Mouse (Mus musculus) MEL (cell line): ENCODE results near the gene Vps13c. TPM values are rescaled to one million over a fixed set of nuclear protein-coding genes. Genes with fewer than 3 reads are reported as not detected.

Experiments
- DNase-seq: peaks from one replicate; pipeline ENCODE4 v3.0.0; 2011; ENCODE audit warnings: low read depth, low spot score
- H3K27ac ChIP-seq: 2 replicates; pipeline ENCODE4 v1.5.1; 2012; ENCODE audit warnings: low read depth, mild to moderate bottlenecking, control low read depth, low read length, moderate library complexity; ENCODE audit not compliant: control insufficient read depth
- H3K27me3 ChIP-seq, 2 experiments: fragments of 150-350 bp in 1 of 2; sonication (generic) in 1 of 2; 2 replicates each; pipeline ENCODE4 v1.6.1; 2012; ENCODE audit warnings: low read length in 2 of 2, mild to moderate bottlenecking in 2 of 2, improper control_type of control experiment in 1 of 2, moderate library complexity in 1 of 2; ENCODE audit not compliant: insufficient read depth in 2 of 2, control insufficient read depth in 1 of 2
- H3K36me3 ChIP-seq, 2 experiments: 2 replicates each; pipeline ENCODE4 v1.6.1; 2012 to 2014; ENCODE audit warnings: low read length in 2 of 2, improper control_type of control experiment in 1 of 2, inconsistent platforms in 1 of 2, mild to moderate bottlenecking in 1 of 2; ENCODE audit not compliant: insufficient read depth in 2 of 2, control insufficient read depth in 1 of 2
- H3K4me1 ChIP-seq, 2 experiments: fragments of 150-350 bp in 1 of 2; sonication (generic) in 1 of 2; 2 replicates each; pipeline ENCODE4 v1.6.1; 2012; ENCODE audit warnings: low read length in 2 of 2, improper control_type of control experiment in 1 of 2, mild to moderate bottlenecking in 1 of 2; ENCODE audit not compliant: insufficient read depth in 2 of 2, control insufficient read depth in 1 of 2
- H3K4me3 ChIP-seq, 2 experiments: fragments of 150-350 bp in 1 of 2; sonication (generic) in 1 of 2; 2 replicates each; pipeline ENCODE4 v1.5.1; 2012; ENCODE audit warnings: low read depth in 2 of 2, low read length in 2 of 2, mild to moderate bottlenecking in 2 of 2, moderate library complexity in 2 of 2, control low read depth in 1 of 2, improper control_type of control experiment in 1 of 2; ENCODE audit not compliant: control insufficient read depth in 1 of 2, insufficient read depth in 1 of 2
- H3K79me2 ChIP-seq: 2 replicates; pipeline ENCODE4 v1.6.1; 2012; ENCODE audit warnings: mild to moderate bottlenecking, low read length, moderate library complexity; ENCODE audit not compliant: control insufficient read depth, poor library complexity, insufficient read depth
- H3K9ac ChIP-seq: 2 replicates; pipeline ENCODE4 v1.6.1; 2012; ENCODE audit warnings: low read depth, mild to moderate bottlenecking, control low read depth, low read length, moderate library complexity; ENCODE audit not compliant: control insufficient read depth, poor library complexity, severe bottlenecking
- H3K9me3 ChIP-seq: fragments of 150-350 bp; sonication (generic); replicated peaks from 2 replicates; pipeline ENCODE4 v1.6.1; 2012; ENCODE audit warnings: mild to moderate bottlenecking, low read length, improper control_type of control experiment, moderate library complexity; ENCODE audit not compliant: insufficient read depth
- BHLHE40 ChIP-seq: IDR thresholded peaks from 2 replicates; pipeline ENCODE4 v1.6.1; 2012; ENCODE audit warnings: low read depth, mild to moderate bottlenecking, inconsistent platforms, low read length, improper control_type of control experiment, borderline replicate concordance
- CHD1 ChIP-seq: IDR thresholded peaks from 2 replicates; pipeline ENCODE4 v1.6.1; 2012; ENCODE audit warnings: low read depth, mild to moderate bottlenecking, inconsistent platforms, low read length, improper control_type of control experiment
- CHD2 ChIP-seq: IDR thresholded peaks from 2 replicates; pipeline ENCODE4 v1.6.1; 2011; ENCODE audit warnings: low read length, improper control_type of control experiment
- CTCF ChIP-seq, 3 experiments: IDR thresholded peaks in 2 of 3; conservative IDR thresholded peaks in 1 of 3; 2 replicates each; pipeline ENCODE4 v1.5.1; 2011 to 2012; ENCODE audit warnings: low read length in 3 of 3, low read depth in 2 of 3, mild to moderate bottlenecking in 2 of 3, improper control_type of control experiment in 1 of 3, inconsistent platforms in 1 of 3, mixed read lengths in 1 of 3, moderate library complexity in 1 of 3; ENCODE audit not compliant: control insufficient read depth in 1 of 3, insufficient read depth in 1 of 3, poor library complexity in 1 of 3, severe bottlenecking in 1 of 3
- E2F4 ChIP-seq: IDR thresholded peaks from 2 replicates; pipeline ENCODE4 v1.6.1; 2011; ENCODE audit warnings: low read depth, low read length, improper control_type of control experiment, borderline replicate concordance
- ELF1 ChIP-seq: IDR thresholded peaks from 2 replicates; pipeline ENCODE4 v1.6.1; 2014; ENCODE audit warnings: low read depth, mild to moderate bottlenecking, inconsistent platforms, low read length, improper control_type of control experiment, moderate library complexity
- GABPA ChIP-seq: IDR thresholded peaks from 2 replicates; pipeline ENCODE4 v1.6.1; 2012; ENCODE audit warnings: low read depth, mild to moderate bottlenecking, inconsistent platforms, low read length, improper control_type of control experiment, moderate library complexity
- JUND ChIP-seq: IDR thresholded peaks from 2 replicates; pipeline ENCODE4 v1.6.1; 2011; ENCODE audit warnings: low read depth, mild to moderate bottlenecking, improper control_type of control experiment, low read length
- KAT2A ChIP-seq: conservative IDR thresholded peaks from 2 replicates; pipeline ENCODE4 v1.6.1; 2012; ENCODE audit warnings: low read depth, low read length, improper control_type of control experiment, inconsistent platforms
- MAX ChIP-seq: IDR thresholded peaks from 2 replicates; pipeline ENCODE4 v1.6.1; 2011; ENCODE audit warnings: low read length, improper control_type of control experiment
- MXI1 ChIP-seq: IDR thresholded peaks from 2 replicates; pipeline ENCODE4 v1.6.1; 2011; ENCODE audit warnings: mild to moderate bottlenecking, low read depth, low read length, improper control_type of control experiment
- NELFE ChIP-seq: IDR thresholded peaks from 2 replicates; pipeline ENCODE4 v1.6.1; 2011; ENCODE audit warnings: low read depth, low read length, improper control_type of control experiment
- POLR2A ChIP-seq, 2 experiments: IDR thresholded peaks; 2 replicates each; pipeline ENCODE4 v1.6.1; 2011 to 2012; ENCODE audit warnings: low read length in 2 of 2, mild to moderate bottlenecking in 2 of 2, control low read depth in 1 of 2, improper control_type of control experiment in 1 of 2, low read depth in 1 of 2, moderate library complexity in 1 of 2; ENCODE audit not compliant: control insufficient read depth in 1 of 2, insufficient read depth in 1 of 2, poor library complexity in 1 of 2
- POLR2AphosphoS2 ChIP-seq: IDR thresholded peaks from 2 replicates; pipeline ENCODE4 v1.6.1; 2011; ENCODE audit warnings: low read length, improper control_type of control experiment
- POLR2AphosphoS5 ChIP-seq: IDR thresholded peaks from 2 replicates; pipeline ENCODE4 v1.6.1; 2012; ENCODE audit warnings: low read depth, borderline replicate concordance, mild to moderate bottlenecking, inconsistent platforms, low read length, moderate library complexity, mixed read lengths
- RCOR1 ChIP-seq: IDR thresholded peaks from 2 replicates; pipeline ENCODE4 v1.6.1; 2012; ENCODE audit warnings: low read depth, mild to moderate bottlenecking, inconsistent platforms, low read length, improper control_type of control experiment
- TBP ChIP-seq: IDR thresholded peaks from 2 replicates; pipeline ENCODE4 v1.8.0; 2011; ENCODE audit warnings: low read depth, low read length, improper control_type of control experiment
- UBTF ChIP-seq: IDR thresholded peaks from 2 replicates; pipeline ENCODE4 v1.6.1; 2012; ENCODE audit warnings: low read depth, mild to moderate bottlenecking, inconsistent platforms, low read length, improper control_type of control experiment, moderate library complexity, borderline replicate concordance; ENCODE audit not compliant: insufficient read depth
- ZMIZ1 ChIP-seq: IDR thresholded peaks from 2 replicates; pipeline ENCODE4 v1.6.1; 2012; ENCODE audit warnings: low read depth, mild to moderate bottlenecking, inconsistent platforms, low read length, improper control_type of control experiment, moderate library complexity
- polyA plus RNA-seq, 2 experiments: library from polyadenylated mRNA; stranded (reverse) in 1 of 2; unstranded in 1 of 2; fragments of >175 nt in 1 of 2; fragments of >200 nt in 1 of 2; gene quantifications; 2 replicates each; pipeline versions ENCODE4 v1.2.1 to v1.2.4; 2012; ENCODE audit warnings: low replicate concordance in 2 of 2, low read depth in 1 of 2; ENCODE audit not compliant: insufficient read length in 2 of 2, insufficient read depth in 1 of 2, missing spikeins in 1 of 2
- total RNA-seq: library from RNA; depleted of rRNA; stranded (reverse); fragments of 300-350 nt; gene quantifications from 2 replicates; pipeline ENCODE4 v1.2.3, GENCODE M21; 2012

The Vps13c gene
- total and polyA plus RNA-seq, 3 experiments = 14.6 to 28.3 TPM; not detected in 1

GRCm38 (mm10) chr9:67922350-67922749 is 82.2 kb downstream of the Vps13c start:
- Histone ChIP-seq H3K27me3 (no peaks in the 10 kb centered on the region), H3K36me3 (peaks cover 0 to 2% of the 10 kb centered on the region in 2 experiments; a peak in 1 of 4 replicates), H3K4me1 (no peaks in the 10 kb centered on the region), H3K9ac (no peak overlapping the region), H3K9me3 (no peaks in the 10 kb centered on the region), H3K79me2 (no peaks in the 10 kb centered on the region), H3K4me3 (no peak overlapping the region), H3K27ac (no peak overlapping the region)
- DNase-seq = no peak
- TF ChIP-seq ELF1 = no peak
- no peak for TF ChIP-seq BHLHE40
- no peak for TF ChIP-seq JUND
- TF ChIP-seq ZMIZ1 = no peak
- no peak for TF ChIP-seq POLR2A (IDR thresholded peaks at IDR 0.05; ENCODE audit: control insufficient read depth in 1 of 2, insufficient read depth in 1 of 2, low read depth in 1 of 2, low read length in 2 of 2, poor library complexity in 1 of 2)
- TF ChIP-seq NELFE = no peak
- no peak for TF ChIP-seq MAX
- TF ChIP-seq POLR2AphosphoS2 = no peak
- no peak for TF ChIP-seq TBP
- no peak for TF ChIP-seq POLR2AphosphoS5
- no peak for TF ChIP-seq GABPA
- no peak for TF ChIP-seq CTCF (IDR thresholded peaks at IDR 0.05 in 2 of 3, conservative IDR thresholded peaks at IDR 0.05 in 1 of 3; ENCODE audit: control insufficient read depth in 1 of 3, insufficient read depth in 1 of 3, low read depth in 2 of 3, low read length in 3 of 3, poor library complexity in 1 of 3, severe bottlenecking in 1 of 3)
- TF ChIP-seq E2F4 = no peak
- no peak for TF ChIP-seq KAT2A
- no peak for TF ChIP-seq RCOR1
- no peak for TF ChIP-seq CHD2

DNA sequence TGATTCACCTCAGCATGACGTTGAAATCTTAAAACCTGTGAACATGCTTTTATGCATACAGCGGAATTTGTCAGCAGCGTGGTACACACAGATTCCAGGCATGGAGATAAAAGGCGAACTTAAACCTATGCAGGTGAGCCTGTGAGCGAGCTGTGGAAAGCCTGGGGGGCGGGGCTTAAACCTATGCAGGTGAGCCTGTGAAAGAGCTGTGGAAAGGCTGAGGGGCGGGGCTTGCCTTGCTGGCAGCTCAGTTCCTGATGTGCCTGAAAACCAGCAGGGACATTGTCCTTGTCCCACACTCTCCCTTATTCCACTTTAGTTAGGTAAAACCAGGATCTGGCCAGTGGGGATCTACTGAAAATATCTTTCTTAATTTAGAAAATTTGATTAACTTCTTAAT is 90.4 kb downstream of the Vps13c start:
- Histone ChIP-seq H3K36me3 (peaks cover 0 to 3% of the 10 kb centered on the region in 2 experiments; a peak in 1 of 4 replicates), H3K79me2 (no peaks in the 10 kb centered on the region), H3K9ac (no peak overlapping the region), H3K9me3 (no peaks in the 10 kb centered on the region), H3K4me1 (no peaks in the 10 kb centered on the region), H3K27me3 (no peaks in the 10 kb centered on the region), H3K4me3 (no peak overlapping the region), H3K27ac (no peak overlapping the region)
- DNase-seq = no peak
- TF ChIP-seq CHD1 (no peak), MXI1 (no peak), UBTF (no peak), POLR2A (IDR thresholded peaks at IDR 0.05; ENCODE audit: control insufficient read depth in 1 of 2, insufficient read depth in 1 of 2, low read depth in 1 of 2, low read length in 2 of 2, poor library complexity in 1 of 2) (no peak), POLR2AphosphoS5 (no peak)
